Mouse (Mus musculus) heart, postnatal 0 days (tissue): ENCODE data around the gene Slc23a2.

Source experiments
- CTCF ChIP-seq: IDR thresholded peaks from 2 replicates; pipeline ENCODE4 v1.5.1; 2016; ENCODE audit warnings: antibody characterized with exemption, control low read depth, low read depth
- EP300 ChIP-seq: IDR thresholded peaks from 2 replicates; pipeline ENCODE4 v1.6.1; 2016; ENCODE audit warnings: antibody characterized with exemption, low read depth

- TF ChIP-seq CTCF = no peak
- TF ChIP-seq EP300 = no peak
Measured at GRCm38 (mm10) chr2:132142606-132143005, 2.3 kb downstream of the Slc23a2 start.
